Mouse (Mus musculus) adrenal gland, postnatal 14 days (tissue): ENCODE measurements at regions not wholly inside any gene's neighbourhood (a gene's known extent, or its start where the extent isn't known, plus 50 kb on each side); places are given as distances from the start of the nearest gene placed in this dataset.

ENCODE experiments used
- DNase-seq: peaks from one replicate; pipeline ENCODE4 v3.0.0; 2021; ENCODE audit warnings: mixed read lengths

DNA sequence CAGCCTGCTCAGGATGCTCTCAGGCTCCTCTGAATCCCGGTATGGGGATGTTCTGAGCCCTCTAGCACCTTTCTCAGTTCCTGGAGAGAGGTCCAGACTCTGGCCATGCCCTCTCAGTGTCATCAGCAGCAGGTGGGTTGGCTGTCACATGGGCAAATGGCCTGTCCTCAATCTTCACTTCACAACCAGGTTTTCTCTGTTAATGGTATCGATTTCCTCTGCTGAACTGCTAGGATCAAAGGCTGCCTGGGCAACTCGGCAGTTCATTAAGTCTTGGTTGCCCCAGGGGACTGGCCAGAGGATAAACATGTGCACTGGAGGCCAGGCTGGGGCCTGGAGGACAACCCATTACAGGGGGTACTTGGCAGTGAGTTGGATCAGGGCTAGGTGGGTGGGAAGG lies 156.2 kb downstream of the Trim29 start:
- DNase-seq = no peak

DNA sequence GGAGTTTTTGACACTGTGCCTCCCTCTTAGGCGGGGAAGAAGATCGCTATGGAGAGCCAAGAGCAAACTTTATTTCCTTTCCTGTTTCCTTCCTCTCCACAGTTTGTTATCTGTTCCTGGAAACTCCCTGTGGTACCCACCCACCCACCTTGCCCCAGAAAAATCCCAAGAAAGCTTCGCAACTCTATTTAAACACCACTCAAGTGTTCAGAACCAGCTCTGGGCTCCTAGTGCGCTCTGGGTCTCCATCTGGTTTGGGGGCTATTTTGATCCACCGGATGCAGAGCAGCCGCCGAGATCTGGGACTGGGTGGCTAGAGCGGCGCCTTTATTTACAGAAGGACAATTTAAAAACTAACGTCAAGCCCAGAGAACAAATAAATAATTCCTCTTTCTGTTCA lies 158.6 kb downstream of the Trim29 start:
- DNase-seq = no peak

DNA sequence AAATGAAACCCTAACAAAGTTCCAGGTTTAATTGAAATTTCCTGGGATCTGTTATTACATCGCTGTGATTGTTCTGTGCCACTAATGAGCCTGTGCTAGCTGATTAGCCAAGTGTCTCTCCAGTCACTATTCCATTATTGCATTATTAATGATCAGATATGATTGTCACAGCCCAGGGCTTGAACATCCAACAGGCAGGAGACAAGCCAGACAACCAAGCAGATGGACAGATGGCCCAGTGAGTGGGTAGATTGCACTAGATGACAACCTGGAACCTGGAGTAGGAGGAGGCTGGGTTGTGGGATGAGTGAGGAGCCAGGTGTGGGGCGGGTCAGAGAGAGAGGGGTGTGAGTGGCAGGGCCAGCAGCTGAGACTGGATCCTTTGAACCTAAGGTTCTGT lies 161.6 kb downstream of the Trim29 start:
- DNase-seq = no peak

DNA sequence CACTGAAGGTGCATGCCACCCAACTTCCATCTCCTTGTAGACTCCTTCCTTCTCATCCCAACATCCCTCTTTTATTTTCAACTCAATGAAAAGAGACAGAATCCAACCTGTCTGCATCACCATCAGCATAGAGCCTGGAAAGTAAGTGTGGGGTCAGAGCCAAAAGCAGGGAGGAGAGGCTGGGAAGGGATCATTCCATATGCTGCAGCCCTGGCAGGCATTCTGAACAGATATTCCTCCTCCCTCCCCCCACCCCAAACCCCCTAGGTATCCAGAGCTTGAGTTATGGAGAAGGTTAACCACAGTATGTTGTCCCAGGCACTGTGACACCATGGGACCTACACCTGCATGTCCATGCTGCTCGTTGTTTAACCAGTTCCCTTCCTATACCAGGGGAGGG lies 162.5 kb downstream of the Trim29 start:
- no peak for DNase-seq

DNA sequence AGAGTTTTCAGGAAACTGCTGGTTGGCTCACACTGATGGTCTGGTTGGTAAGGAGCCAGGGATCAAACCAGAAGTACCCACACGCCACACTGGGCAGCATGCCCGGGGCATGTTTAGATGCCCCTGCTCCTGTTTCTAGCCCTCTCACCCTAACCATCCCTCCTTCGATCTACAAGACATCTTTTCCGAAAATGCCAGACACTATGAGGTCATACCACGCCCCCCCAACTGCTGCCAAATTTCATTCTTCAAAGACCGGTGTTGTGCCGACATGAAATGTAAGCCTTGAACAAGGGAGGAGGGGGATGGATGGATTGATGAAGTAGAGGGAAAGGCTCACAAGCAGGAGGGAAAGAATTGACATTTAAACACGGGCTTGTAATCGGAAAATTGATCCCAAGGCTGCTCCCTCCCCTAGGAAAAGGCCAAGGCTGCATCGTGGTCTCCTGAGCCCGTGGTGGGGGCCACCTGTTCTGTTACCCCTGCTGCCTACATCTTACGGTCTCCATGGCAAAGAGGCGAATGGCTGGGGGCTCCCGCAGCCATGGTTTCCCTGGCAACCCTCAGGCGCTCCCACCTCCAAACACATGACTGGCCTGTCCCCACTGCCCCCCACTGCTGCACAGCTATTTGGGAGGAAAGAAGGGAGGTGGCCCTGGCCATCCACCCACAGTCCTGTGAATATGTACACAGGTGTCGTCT lies 163.1 kb downstream of the Trim29 start:
- no peak for DNase-seq

DNA sequence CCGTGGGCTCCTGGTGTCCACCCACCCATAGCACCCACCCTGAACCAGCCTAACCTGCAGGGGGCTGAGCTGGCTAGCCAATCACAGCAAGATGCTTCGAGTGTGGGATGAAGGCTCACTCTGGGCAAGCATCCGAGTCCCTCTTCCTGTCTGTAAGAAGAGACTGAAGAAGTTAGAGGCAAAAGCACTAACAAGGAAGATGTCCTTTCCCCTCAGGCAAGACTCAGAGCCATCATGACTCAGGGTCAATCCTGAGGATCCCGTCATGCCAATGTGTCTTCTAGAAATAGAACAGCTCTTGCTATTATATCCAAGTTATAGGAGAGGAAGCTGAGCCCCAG lies 163.6 kb downstream of the Trim29 start:
- DNase-seq = no peak

DNA sequence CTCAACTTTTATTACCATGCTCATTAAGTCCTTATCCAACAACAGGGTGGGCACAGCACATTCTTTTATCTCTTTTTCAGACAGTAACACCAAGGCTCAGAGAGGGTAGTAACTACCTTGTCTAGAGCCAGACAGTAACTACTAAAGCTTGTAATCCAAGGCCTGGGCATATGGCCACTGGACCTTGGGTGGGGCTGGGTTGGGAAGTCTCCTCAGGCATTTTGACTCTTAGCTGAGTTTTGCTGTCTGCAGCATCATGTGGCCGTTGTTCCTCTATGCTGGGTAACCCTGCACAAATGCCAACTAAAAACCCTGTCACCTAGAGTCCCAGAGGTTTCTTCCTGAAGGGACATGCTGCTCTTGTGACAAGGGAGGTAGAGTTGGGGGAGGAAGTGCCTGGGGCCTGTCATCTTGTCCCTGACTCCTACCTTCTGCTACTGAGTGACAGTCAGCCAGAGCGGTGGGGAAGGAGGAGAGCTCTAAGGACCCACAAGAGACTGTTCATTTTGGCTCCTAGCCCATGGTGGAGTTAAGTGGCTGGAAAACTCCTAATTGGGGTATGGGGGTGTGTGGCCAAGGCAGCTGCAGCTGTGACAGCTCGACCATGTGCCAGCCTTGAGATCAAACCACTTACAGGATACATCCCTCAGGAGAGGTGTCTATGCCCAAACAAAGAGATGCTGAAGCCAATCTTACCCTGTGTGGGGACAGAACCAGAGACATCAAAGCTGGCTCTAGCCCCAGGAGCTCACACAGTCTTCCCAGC lies 170.4 kb downstream of the Trim29 start:
- DNase-seq = no peak

DNA sequence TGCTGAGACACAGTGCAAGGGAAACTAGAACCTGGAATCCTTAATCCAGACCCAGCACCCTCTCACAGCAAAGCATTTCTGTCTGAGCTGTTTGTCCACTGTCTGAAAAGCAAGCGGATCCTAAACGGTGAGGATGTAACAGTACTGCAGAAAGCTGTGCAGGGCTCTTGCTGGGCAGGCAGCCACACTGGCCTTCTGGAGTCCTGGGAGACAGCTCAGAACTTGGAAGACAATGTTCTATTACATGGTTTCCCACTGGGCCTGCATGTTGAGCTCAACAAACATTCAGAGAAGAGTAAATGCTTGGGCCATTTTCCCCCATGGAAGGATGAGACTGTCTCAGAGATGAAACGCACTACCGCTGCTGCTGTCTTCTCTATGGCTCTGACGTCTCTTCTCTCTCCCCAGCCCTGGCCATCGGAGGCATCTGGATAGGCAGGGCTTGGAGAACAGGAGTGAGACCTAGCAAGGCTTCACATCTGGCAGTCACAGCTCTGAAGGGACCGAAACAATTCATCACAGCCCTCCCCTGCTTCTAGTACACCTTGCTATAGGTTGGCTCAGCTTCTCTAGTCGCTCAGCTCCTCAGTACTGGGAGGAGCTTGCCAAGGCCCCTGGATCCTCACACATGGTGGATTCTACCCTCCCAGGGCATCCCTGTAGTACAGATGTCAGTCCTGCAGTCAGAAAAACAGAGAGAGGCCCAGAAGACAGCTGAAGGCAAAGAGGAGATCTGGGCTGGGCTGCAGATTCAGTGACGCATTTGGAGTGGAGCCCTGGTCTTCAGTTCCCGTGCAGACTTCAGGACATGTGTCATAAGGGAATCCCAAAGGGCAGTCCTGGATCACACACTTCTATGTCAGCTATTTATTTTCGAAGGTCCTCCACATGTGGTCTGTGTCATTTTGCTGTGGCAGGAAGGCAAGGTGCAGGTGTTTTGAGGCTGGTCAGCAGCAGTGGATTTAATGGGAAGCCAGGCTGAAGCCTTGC lies 171.7 kb downstream of the Trim29 start:
- peak; percentile 31 for DNase-seq

DNA sequence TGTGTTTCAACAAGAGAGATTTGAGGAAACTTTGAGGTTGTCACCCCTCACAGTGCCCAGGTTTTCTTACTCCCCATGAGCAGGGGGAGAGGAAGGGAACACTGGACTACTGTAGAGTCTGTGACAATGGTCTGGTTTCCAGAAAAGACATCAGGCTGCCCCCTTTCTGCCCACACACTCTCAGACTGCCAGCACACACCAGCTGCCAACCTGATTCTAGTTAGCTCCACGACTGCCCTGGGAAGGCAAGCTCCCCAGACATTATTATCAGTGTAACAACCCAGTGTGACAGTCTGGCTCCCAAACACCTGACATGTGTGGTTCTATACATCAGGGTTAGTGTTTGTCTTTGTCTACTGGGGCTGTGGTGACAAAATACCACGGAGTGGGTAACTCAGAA lies 172.5 kb downstream of the Trim29 start:
- no peak for DNase-seq

DNA sequence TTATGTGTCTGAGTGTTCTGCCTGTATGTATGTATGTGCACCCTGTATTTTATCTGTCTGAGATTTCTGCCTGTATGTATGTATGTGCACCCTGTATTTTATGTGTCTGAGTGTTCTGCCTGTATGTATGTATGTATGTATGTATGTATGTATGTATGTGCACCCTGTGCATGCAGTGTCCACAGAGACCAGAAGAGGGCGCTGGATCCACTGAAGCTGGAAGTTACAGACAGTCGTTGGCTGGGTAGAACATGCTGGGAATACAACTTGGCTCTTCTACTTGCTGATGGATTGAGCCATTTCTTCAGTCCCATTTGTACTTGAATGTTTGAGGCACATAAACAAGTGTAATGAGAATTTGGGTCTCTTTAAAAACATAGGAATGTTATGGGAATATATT lies 173.3 kb downstream of the Trim29 start:
- no peak for DNase-seq

DNA sequence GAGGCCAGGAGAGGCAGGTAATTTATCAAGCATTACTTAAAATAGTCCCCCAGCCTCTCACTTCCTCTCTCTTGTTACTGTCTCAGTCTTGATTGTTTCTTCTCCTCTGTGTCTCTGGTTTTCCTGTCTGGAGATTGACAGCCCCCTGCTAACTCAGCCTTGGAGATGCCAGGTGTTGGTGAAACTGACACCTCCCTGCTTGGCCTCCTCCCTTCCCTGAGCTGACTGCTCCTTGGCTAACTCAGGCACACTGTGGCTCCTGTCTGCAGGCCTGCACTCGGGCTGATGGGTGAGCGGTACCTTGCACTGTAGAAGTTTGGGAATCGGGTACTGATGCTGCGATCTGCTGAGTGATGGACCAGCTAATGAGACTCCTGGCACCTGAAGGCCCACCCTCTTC lies 176.1 kb downstream of the Trim29 start:
- no peak for DNase-seq

DNA sequence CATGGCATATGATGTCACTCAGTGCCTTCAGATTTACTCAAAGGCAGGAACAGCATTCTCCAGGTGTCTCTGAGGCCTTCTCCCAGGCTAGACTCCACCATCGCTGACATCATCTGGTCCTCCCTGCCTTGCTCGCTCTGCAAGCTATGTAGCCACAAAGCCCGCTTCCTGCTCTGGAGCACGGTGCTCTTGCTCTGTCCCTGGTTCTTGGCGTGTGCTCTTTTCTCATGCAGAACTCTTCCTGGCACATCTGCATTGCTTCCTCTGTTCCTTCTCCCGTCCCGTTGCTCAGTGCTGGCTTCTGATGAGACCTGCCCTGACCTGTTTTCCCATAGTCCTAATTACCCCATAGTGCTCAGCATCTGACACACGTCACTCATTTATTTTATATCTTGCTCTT lies 178.6 kb downstream of the Trim29 start:
- DNase-seq = no peak

DNA sequence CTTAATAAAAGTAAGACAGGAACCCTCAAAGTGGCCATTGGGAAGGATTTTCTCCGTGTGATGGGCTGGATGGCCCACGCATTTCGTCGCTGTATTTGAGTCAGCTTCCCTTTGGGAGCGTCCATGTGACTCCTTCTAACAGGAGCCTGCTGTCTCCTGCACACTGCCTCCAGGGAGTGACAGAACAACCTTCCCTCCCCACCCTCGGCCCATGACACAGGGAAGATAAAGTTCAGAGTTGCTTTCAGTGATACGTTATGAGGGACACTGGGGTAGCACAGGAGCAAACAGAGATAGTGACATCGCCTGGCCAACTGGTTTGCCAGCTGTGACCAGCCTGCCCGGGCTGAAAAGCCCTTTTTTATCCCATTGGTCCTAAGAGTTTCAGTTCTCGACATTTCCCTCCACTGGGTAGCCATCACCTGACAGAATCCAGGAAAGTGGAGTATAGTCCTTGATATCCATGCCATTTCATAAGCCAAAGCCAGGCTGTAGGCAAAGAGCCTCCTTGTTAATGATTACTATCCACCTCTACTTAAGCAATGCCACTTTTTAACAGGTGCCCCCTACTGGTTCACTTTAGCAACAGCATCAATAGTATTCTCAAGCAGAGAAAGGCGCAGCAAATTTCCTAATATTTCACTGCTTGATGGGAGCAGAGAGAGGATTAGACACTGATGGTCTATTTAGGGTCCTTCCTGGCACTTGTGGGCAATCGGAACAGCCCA lies 180.5 kb downstream of the Trim29 start:
- DNase-seq = peak; percentile 24

DNA sequence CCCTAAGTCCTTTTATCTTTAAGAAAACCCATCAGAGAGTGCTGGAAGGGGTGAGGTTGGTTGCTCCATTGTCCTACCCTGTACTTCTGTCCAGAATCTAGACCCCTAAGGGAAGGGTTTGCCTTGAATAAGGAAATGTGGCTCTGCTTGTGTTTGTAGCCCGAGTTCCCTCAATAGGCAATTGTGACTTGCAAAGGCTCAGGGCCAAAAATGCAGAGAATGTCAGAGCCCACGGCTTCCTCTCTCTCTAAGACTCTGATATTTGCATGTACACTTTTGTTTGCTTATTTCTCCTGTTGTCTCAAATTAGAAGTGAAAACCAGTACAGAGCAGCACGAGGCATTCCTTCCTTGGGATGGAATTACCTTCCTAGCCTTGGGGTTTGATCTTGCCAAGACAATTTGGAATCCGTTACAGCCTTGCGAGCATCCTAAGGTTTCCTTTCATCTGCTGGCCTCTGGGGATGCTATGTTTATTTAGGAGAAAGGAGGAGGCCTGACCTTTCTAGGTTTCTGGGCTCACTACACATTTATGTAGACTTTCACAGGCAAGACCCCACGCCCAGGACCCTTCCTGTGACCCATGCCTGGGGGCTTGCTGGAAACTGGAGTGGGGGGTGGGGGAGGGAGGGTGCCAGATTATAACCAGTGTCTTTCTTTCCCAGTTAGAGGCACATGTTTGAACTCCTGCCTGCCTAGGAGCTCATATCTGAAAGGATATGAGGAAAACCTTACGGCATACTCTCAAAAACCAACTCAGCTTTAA lies 181.8 kb downstream of the Trim29 start:
- no peak for DNase-seq

DNA sequence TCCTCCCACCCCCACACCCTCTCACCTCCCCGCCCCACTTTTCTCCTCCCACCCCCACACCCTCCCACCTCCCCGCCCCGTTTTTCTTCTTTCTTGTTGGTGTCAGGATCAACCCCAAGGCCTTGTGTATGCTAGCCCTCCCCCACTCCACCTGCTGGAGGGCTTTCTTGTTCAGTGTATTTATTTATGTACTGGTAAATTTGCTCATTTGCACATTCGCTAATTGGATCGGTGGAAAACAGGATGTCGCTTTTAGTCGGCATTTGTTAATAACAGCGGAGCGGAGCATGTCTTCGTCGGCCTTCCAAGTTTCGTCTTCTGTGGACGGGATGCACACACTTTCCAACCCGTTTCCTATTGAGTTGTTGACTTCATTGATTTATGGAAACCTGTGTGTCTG lies 187.9 kb downstream of the Trim29 start:
- no peak for DNase-seq

DNA sequence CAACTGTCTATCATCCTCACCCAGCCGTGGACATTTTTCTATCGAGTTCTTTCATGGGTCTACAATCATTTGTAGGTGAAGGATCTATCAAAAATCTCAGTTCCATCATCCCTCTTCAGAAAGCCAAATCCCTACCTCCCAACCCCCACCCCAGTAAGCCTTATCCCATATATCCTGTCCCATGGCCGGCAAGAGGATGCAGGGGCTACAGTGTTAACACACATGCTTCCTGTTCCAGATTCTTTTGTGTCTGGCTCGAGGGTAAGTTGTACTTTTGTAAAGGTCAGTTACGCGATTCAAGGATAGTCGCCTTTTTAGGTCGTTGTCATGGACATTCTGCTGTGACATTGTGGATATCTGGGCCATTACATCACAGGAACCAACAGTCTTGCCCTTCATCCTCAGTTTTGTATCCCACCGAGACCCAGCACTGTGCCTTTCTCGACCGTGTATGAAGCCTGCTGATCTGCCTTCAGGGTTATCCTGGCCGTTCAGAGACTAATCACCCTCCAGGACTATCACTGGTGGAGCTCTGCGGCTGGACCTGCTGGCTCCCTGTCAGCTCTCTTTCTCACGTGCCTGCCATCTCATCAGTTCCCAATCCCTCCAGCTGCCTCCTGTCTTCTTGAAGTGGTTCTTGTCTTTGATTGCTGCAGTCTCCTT lies 193.8 kb downstream of the Trim29 start:
- peak; percentile 36 for DNase-seq

DNA sequence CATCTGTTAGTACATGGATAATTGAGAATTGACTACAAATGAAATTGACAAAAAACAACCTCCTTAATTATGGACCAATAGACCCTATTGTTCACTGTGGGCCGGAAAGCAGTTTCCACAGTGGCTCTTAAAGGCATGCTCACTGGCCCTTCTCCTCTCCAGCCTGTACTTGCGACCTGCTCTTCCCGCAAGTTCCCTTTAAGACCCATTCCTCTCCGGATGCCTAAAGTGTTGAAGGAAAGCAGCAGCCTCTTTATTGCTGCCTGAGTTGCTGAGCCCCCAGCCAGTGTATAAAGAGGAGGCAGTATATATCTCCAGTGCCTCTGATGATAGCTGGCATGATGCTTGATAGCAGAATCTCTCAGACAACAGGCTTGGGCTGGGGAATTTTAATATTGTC lies 195.2 kb downstream of the Trim29 start:
- no peak for DNase-seq

DNA sequence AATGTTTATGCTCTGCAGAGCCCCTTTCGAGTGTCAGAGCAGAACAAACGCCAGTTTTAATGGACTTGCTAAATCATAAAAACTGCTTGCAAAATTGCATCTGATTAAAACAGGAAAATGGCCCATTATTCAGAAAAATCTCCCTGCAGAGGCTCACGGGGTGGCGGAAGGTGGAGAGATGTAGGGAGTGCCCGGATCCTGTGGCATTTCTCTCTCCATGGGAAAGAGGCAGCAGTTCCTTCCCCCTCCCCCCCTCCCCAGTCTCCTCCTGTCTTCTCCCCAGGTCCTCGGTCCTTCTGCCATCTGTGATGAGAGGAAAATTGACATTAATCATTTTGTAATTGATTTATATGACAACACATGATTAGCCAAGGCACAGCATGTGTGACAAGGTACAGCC lies 195.6 kb downstream of the Trim29 start:
- DNase-seq = no peak

DNA sequence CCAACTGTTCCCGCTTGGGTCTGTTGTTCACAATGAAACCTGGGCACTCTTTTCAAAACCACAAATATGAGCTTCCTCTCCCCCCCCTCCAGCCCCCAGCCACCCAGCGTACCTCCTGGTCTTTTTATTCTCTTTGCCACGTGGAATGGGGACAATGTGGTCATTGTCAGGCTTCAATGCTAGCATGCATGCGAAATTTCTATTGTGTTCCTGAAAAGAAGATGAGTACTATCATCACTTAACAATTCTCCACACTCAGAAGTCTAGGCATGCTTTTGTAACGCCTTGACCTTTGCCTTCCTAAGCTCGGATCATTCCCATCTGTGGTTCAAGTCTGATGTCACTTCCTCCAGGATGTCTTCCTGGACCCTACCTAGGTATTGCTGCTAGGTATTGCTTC lies 202.2 kb downstream of the Trim29 start:
- no peak for DNase-seq

DNA sequence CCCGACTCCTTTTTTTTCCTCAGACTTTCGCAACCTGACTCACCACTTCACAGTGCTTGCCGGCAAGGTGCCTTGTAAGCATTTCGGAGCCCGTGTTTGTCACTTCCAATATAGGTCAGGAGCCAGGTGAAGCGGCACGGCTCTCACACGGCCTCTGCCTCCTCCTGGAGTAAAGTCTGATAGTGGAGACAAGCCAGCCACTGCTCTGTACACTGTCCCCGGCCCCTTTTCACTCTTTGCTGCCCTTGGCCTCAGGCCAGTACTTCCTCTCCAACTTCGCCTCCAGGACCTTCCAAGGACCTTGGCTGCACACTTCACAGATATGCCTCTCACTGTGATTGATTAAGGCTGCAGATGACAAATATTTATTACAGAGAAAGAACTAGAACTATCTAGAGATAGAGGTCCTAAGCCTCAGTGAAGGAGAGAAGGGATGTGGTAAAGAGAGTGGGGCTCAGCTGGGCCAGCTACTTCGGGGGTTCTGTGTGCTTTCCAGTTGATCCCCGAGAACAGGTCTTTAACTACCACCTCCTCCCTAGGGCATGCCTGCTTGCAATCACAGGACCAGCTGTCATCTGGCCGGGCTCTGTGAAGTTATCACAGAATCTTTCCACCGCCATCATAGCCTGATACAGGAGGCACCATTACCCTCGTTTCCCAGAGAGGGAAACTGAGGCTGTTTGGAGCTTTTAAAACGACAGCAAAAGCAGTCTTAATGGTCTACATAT lies 204.2 kb downstream of the Trim29 start:
- DNase-seq = peak; percentile 78
